Mouse (Mus musculus): ENCODE measurements around the gene Rab36.

- TF ChIP-seq CTCF (IDR thresholded peaks at IDR 0.05; ENCODE audit: low read depth), result no peak
- TF ChIP-seq EP300 (optimal IDR thresholded peaks at IDR 0.05), result no peak
These were observed 41.6 kb downstream of the Rab36 start for GRCm38 (mm10) chr10:75078174-75079128.

Measured in stomach, postnatal 0 days (tissue).